Mouse (Mus musculus) ES-Bruce4 (cell line): ENCODE data around the gene Tmem127.

Experiments
- CTCF ChIP-seq: IDR thresholded peaks from one replicate; pipeline ENCODE4 v1.8.1; 2011; ENCODE audit warnings: low read depth, low read length
- POLR2A ChIP-seq: IDR thresholded peaks from one replicate; pipeline ENCODE4 v1.8.1; 2011; ENCODE audit warnings: low read length; ENCODE audit not compliant: insufficient read depth

GRCm38 (mm10) chr2:127210701-127211100 lies 37.0 kb upstream of the Tmem127 start:
- no peak for TF ChIP-seq POLR2A
- TF ChIP-seq CTCF, result no peak
